Mouse (Mus musculus): ENCODE results near the gene Zcchc4.

Gene Zcchc4

GRCm38 (mm10) chr5:52871986-52872385 lies 96.8 kb downstream of the Zcchc4 start:
- no peak for DNase-seq (ENCODE audit: low read depth, low spot score)
